Mouse (Mus musculus) stomach, postnatal 0 days (tissue): Measurements from ENCODE around the gene Sez6. TPM values are rescaled to one million over a fixed set of nuclear protein-coding genes. Genes with fewer than 3 reads are reported as not detected.

ENCODE experiments used
- ATAC-seq: fragments of 200-750 bp; cut with Nextera tagmentation; 2 replicates; pipeline ENCODE4 v1.8.0; 2017; ENCODE audit not compliant: low FRiP score, low TSS enrichment
- DNase-seq: peaks from one replicate; pipeline ENCODE4 v3.0.0-alpha.2; 2016; ENCODE audit warnings: low spot score
- H3K27ac ChIP-seq: fragments of 300-500 bp; sonication (generic); replicated peaks from 2 replicates; pipeline ENCODE4 v1.5.1; 2014; ENCODE audit warnings: mild to moderate bottlenecking, control low read depth
- H3K27me3 ChIP-seq: fragments of 300-500 bp; sonication (generic); 2 replicates; pipeline ENCODE4 v1.6.1; 2014; ENCODE audit warnings: low read length; ENCODE audit not compliant: control insufficient read depth, insufficient read depth
- H3K36me3 ChIP-seq: fragments of 300-500 bp; sonication (generic); 2 replicates; pipeline ENCODE4 v1.6.1; 2014; ENCODE audit warnings: low read length, mixed read lengths; ENCODE audit not compliant: control insufficient read depth, insufficient read depth
- H3K4me1 ChIP-seq: fragments of 300-500 bp; sonication (generic); replicated peaks from 2 replicates; pipeline ENCODE4 v1.6.1; 2014; ENCODE audit warnings: antibody characterized with exemption; ENCODE audit not compliant: control insufficient read depth, insufficient read depth
- H3K4me2 ChIP-seq: fragments of 300-500 bp; sonication (generic); replicated peaks from 2 replicates; pipeline ENCODE4 v1.6.1; 2014; ENCODE audit warnings: low read depth, mild to moderate bottlenecking, control low read depth, moderate library complexity
- H3K4me3 ChIP-seq: fragments of 300-500 bp; sonication (generic); 2 replicates; pipeline ENCODE4 v1.5.1; 2014; ENCODE audit warnings: low read depth, low read length, control low read depth
- H3K9ac ChIP-seq: fragments of 300-500 bp; sonication (generic); 2 replicates; pipeline ENCODE4 v1.6.1; 2014; ENCODE audit warnings: mild to moderate bottlenecking, low read length, control low read depth, mixed read lengths
- H3K9me3 ChIP-seq: fragments of 300-500 bp; sonication (generic); 2 replicates; pipeline ENCODE4 v1.6.1; 2016; ENCODE audit warnings: low read length; ENCODE audit not compliant: control insufficient read depth
- CTCF ChIP-seq: IDR thresholded peaks from 2 replicates; pipeline ENCODE4 v1.5.1; 2016; ENCODE audit warnings: antibody characterized with exemption, low read depth, mild to moderate bottlenecking, moderate library complexity
- EP300 ChIP-seq: optimal IDR thresholded peaks from 2 replicates; pipeline ENCODE3; 2016; ENCODE audit warnings: antibody characterized with exemption
- WGBS: fragments of 180-500 bp; shearing (Covaris S2); extraction: QIAGEN DNeasy Blood & Tissue Kit; methylation state at CpG from one replicate; pipeline ENCODE4 v1.1.7; 2014; 5-methylcytosine and 5-hydroxymethylcytosine counted together
- polyA plus RNA-seq: library from polyadenylated mRNA; unstranded; fragments of >200 nt; fragmentation: Nextera tagmentation; extraction: Ambion mirVana; gene quantifications from 2 replicates; pipeline ENCODE4 v1.2.1, GENCODE M21; 2015

The Sez6 gene
- polyA plus RNA-seq, 1 experiment from 2014 or later, result 1.2 TPM

DNA sequence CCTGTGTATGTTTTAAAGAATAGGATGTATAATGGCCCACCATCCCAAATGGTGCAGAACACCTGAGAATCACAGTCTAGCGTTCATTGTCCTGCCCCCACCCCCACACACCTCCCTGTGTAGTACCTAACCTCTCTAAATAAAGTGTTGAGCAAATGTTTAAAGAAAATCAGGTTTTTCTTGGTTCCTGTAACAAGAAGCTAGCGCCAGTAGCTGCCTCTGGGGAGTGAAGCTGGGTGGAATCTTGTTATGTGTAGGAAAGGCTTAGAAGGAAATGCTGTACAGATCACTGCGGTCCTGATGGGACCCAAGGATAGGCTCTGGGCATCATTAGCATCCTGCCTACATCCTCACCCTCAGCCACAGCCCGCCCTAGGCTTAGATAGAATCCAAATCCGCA, 29.2 kb upstream of the Sez6 start:
- 35% methylated on average over 5 of the region's 5 CpGs for WGBS
- Histone ChIP-seq H3K27me3 (no peaks in the 10 kb centered on the region), H3K27ac (peak overlapping the region; percentile 49; the same call in 1 of the 2 replicates), H3K9me3 (no peaks in the 10 kb centered on the region), H3K9ac (no peak overlapping the region), H3K4me2 (no peak overlapping the region), H3K4me1 (no peaks in the 10 kb centered on the region; the same call in 1 of the 2 replicates), H3K4me3 (no peak overlapping the region), H3K36me3 (no peaks in the 10 kb centered on the region)
- ATAC-seq (peak; percentile 53; the same call in 1 of the 2 replicates), DNase-seq (peak; percentile 44)
- TF ChIP-seq EP300, result no peak
- no peak for TF ChIP-seq CTCF

DNA sequence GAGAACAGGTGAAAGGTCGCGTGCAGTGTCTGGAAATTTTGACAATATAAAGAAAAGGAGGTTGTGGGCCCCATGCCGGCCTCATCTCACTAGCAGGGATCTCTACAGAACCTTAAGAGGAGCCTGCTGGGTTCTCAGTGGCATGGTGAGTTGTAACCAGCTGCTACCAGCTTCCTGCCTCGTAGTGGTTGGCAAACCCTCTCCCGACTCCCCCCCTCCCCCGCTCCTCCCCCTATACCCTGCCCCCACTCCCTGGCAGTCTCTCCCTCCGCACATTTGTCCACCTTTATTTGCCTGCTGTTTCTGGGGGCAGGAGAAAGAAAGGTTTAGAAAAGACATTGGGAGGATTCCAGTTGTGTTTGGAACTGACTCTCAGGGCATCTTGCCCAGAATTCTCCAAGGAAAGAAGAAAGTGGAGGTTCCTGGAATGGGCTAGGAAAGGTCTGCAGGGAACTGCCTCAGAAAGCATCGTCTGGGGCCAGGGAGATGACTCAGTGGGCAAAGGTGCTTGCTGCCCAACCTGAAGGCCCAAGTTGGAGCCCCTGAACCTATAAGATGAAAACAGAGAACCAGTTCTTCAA, 28.7 kb upstream of the Sez6 start:
- Histone ChIP-seq H3K4me2 (no peak overlapping the region), H3K36me3 (no peaks in the 10 kb centered on the region), H3K9ac (no peak overlapping the region), H3K4me1 (no peaks in the 10 kb centered on the region; the same call in 1 of the 2 replicates), H3K27ac (peak overlapping the region; percentile 49; the same call in 1 of the 2 replicates), H3K9me3 (no peaks in the 10 kb centered on the region), H3K4me3 (no peak overlapping the region), H3K27me3 (no peaks in the 10 kb centered on the region)
- TF ChIP-seq CTCF (no peak), EP300 (no peak)
- WGBS, result 24% methylated on average over 8 of the region's 8 CpGs
- ATAC-seq, result 0 out of 2 replicates have a peak, but pooled peaks have one; percentile 45
- peak; percentile 37 for DNase-seq

DNA sequence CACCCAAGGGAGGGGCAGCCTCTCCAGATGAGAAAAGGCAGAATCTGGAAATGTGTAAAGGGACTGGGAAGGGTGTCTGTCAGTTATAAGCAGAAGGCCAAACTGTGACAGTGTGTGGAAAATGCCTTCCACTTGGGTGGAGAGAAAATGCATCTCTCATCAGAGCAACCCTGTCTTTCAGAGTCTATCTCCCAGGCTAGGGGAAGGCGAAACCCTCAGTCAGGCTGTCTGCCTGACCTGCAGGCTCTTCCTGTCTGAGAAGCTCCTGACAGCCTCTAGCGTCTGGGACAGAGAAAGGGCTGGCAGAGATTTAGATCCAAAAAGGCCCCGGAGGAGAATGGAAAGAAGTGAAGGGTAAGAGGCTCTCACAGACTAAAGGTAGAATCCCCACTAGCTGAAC, 26.8 kb upstream of the Sez6 start:
- no peak overlapping the region for H3K4me3 ChIP-seq
- H3K27me3 ChIP-seq, result no peaks in the 10 kb centered on the region
- DNase-seq (no peak), ATAC-seq (no peak)
- H3K4me1 ChIP-seq, result no peaks in the 10 kb centered on the region; the same call in 1 of the 2 replicates
- no peak overlapping the region for H3K9ac ChIP-seq
- TF ChIP-seq EP300 (no peak), CTCF (peak; percentile 22)
- no peak overlapping the region for H3K4me2 ChIP-seq
- no peaks in the 10 kb centered on the region for H3K36me3 ChIP-seq
- no peaks in the 10 kb centered on the region for H3K9me3 ChIP-seq
- H3K27ac ChIP-seq, result no peak overlapping the region
- 23% methylated on average over 3 of the region's 3 CpGs for WGBS

DNA sequence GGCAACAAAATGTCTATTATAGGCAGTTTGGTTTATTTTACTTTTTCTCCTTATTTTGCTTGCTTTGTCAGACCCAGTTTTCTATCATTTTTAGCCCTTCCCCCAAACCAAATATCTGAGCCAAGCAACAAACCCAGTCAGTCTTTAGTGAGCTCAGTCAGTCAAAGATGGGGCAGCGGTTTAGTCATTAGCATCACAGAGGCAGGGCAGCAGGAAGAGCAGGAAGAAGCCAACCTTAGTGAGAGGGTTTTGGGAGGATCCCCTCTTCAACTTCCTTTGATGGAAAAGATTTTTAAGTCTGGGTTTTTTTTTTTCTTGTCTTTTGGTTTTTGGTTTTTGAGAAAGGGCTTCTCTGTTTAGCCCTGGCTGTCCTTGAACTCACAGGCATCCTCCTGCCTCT, 25.9 kb upstream of the Sez6 start:
- no peak overlapping the region for H3K9ac ChIP-seq
- no peaks in the 10 kb centered on the region for H3K27me3 ChIP-seq
- WGBS, result 55% methylated on average over 1 of the region's 1 CpGs
- no peaks in the 10 kb centered on the region for H3K36me3 ChIP-seq
- TF ChIP-seq CTCF (no peak), EP300 (no peak)
- no peak overlapping the region for H3K4me3 ChIP-seq
- no peak overlapping the region for H3K27ac ChIP-seq
- ATAC-seq, result no peak
- no peaks in the 10 kb centered on the region; the same call in 1 of the 2 replicates for H3K4me1 ChIP-seq
- H3K4me2 ChIP-seq, result no peak overlapping the region
- no peaks in the 10 kb centered on the region for H3K9me3 ChIP-seq
- DNase-seq, result no peak

DNA sequence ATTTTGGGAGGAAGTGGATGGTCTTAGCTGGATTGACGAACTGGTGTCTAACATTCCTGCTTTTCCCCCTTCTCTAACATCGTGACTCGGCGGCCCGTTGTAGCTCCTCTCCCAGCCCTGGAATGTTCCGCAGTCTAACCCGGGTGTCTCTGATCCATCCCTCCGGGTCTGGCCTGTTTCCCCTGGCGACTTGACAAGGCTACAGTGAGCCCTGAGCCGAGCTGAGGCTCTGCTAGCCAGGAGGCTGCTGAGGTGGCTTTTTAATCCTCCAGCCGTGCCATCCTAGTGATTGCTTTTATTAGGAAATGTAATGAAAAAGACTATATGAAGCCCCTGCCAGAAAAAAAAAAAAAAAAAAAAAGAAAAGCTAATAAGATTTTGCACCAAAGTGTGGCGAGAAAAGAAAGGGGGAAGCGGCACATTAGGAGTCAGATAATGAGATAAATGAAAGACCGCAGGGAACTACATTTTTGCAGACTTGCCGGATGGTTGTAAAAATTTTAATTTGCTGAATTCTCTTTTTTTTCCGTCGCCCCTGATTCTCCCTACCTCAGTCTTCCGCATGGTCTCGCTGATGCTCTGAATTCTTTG, 24.4 kb upstream of the Sez6 start:
- no peak overlapping the region for H3K27ac ChIP-seq
- 51% methylated on average over 19 of the region's 19 CpGs for WGBS
- no peak for DNase-seq
- H3K36me3 ChIP-seq, result no peaks in the 10 kb centered on the region
- no peaks in the 10 kb centered on the region for H3K9me3 ChIP-seq
- no peak overlapping the region for H3K4me3 ChIP-seq
- no peak overlapping the region for H3K9ac ChIP-seq
- no peak overlapping the region for H3K4me2 ChIP-seq
- no peak for ATAC-seq
- no peaks in the 10 kb centered on the region; the same call in 1 of the 2 replicates for H3K4me1 ChIP-seq
- no peaks in the 10 kb centered on the region for H3K27me3 ChIP-seq
- TF ChIP-seq EP300, result no peak
- no peak for TF ChIP-seq CTCF

DNA sequence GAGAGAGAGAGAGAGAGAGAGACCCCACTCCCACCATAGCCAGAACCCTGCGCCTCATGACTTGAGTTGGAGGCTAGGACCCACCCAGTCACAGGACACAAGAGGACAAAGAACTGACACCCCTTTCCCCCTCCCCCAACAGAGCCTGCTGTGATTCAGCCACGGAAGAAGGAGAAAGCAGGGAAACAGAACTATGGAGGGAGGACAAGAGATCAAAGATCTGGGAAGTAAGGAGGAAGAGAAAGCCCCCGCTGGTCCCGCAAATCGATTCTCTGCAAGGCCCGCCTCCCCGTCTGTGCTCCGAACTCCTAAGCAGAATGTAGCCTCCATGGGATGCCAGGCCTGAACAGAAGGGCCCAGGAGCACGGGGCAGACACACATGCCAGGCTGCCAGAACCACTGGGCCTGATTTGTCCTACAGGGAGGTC, 23.8 kb upstream of the Sez6 start:
- H3K4me3 ChIP-seq, result no peak overlapping the region
- no peak overlapping the region for H3K9ac ChIP-seq
- no peak overlapping the region for H3K27ac ChIP-seq
- TF ChIP-seq CTCF (no peak), EP300 (no peak)
- DNase-seq (no peak), ATAC-seq (no peak)
- WGBS, result 25% methylated on average over 9 of the region's 9 CpGs
- H3K4me2 ChIP-seq, result no peak overlapping the region
- no peaks in the 10 kb centered on the region; the same call in 1 of the 2 replicates for H3K4me1 ChIP-seq
- no peaks in the 10 kb centered on the region for H3K9me3 ChIP-seq
- no peaks in the 10 kb centered on the region for H3K27me3 ChIP-seq
- H3K36me3 ChIP-seq, result no peaks in the 10 kb centered on the region
